Mouse (Mus musculus): ENCODE measurements around the gene D17H6S53E.

GRCm38 (mm10) chr17:35152121-35152520, 25.9 kb downstream of the D17H6S53E start:
- no peak for TF ChIP-seq EP300 (IDR thresholded peaks at IDR 0.05; ENCODE audit: low read depth)
- TF ChIP-seq CTCF (IDR thresholded peaks at IDR 0.05; ENCODE audit: low read depth): no peak

Data from heart, postnatal 0 days (tissue).